Mouse (Mus musculus) heart, embryonic 11.5 days (tissue): ENCODE measurements around the gene Plpp7. TPM values are rescaled to one million over a fixed set of nuclear protein-coding genes. Genes with fewer than 3 reads are reported as not detected.
A peak's percentile ranks its signal among the peaks of the same experiment; 100 is the strongest.

Experiments used
- ATAC-seq: fragments of 200-750 bp; cut with Nextera tagmentation; replicated peaks from 2 replicates; pipeline ENCODE4 v1.8.0; 2017; ENCODE audit warnings: moderate library complexity; ENCODE audit not compliant: insufficient number of reproducible peaks, low FRiP score, low TSS enrichment
- H3K27ac ChIP-seq: fragments of 300-500 bp; sonication (generic); 2 replicates; pipeline ENCODE4 v1.5.1; 2014; ENCODE audit warnings: mild to moderate bottlenecking, low read depth, low read length
- H3K27me3 ChIP-seq: fragments of 300-500 bp; sonication (generic); 2 replicates; pipeline ENCODE4 v1.6.1; 2014; ENCODE audit warnings: mild to moderate bottlenecking, low read length, mixed read lengths; ENCODE audit not compliant: control insufficient read depth, insufficient read depth
- H3K36me3 ChIP-seq: fragments of 300-500 bp; sonication (generic); 2 replicates; pipeline ENCODE4 v1.6.1; 2014; ENCODE audit warnings: mild to moderate bottlenecking, low read length, moderate library complexity, mixed read lengths; ENCODE audit not compliant: control insufficient read depth, insufficient read depth
- H3K4me1 ChIP-seq: fragments of 300-500 bp; sonication (generic); 2 replicates; pipeline ENCODE4 v1.6.1; 2014; ENCODE audit warnings: low read length; ENCODE audit not compliant: control insufficient read depth, insufficient read depth
- H3K4me2 ChIP-seq: fragments of 300-500 bp; sonication (generic); 2 replicates; pipeline ENCODE4 v1.6.1; 2014; ENCODE audit warnings: mild to moderate bottlenecking, moderate library complexity
- H3K4me3 ChIP-seq: fragments of 300-500 bp; sonication (generic); 2 replicates; pipeline ENCODE4 v1.5.1; 2014; ENCODE audit warnings: low read depth, low read length
- H3K9ac ChIP-seq: fragments of 300-500 bp; sonication (generic); 2 replicates; pipeline ENCODE4 v1.6.1; 2014; ENCODE audit warnings: mild to moderate bottlenecking, low read depth, low read length, moderate library complexity
- H3K9me3 ChIP-seq: fragments of 300-500 bp; sonication (generic); replicated peaks from 2 replicates; pipeline ENCODE4 v1.6.1; 2016; ENCODE audit warnings: low read length; ENCODE audit not compliant: control insufficient read depth
- WGBS: fragments of 180-500 bp; shearing (Covaris S2); extraction: QIAGEN DNeasy Blood & Tissue Kit; methylation state at CpG from one replicate; pipeline ENCODE4 v1.1.7; 2014; ENCODE audit not compliant: insufficient replicate concordance; 5-methylcytosine and 5-hydroxymethylcytosine counted together
- polyA plus RNA-seq: library from polyadenylated mRNA; unstranded; fragments of >200 nt; fragmentation: Nextera tagmentation; extraction: Ambion mirVana; gene quantifications from 2 replicates; pipeline ENCODE4 v1.2.1, GENCODE M21; 2014

Gene Plpp7
- polyA plus RNA-seq, 1 experiment from 2014 or later, result 10.0 TPM

GRCm38 (mm10) chr2:32063451-32064151 lies 31.7 kb upstream of the Plpp7 start:
- Histone ChIP-seq H3K27me3 (no peaks in the 10 kb centered on the region), H3K9ac (peak overlapping the region; percentile 47), H3K4me1 (peaks cover 90% of the 10 kb centered on the region), H3K4me2 (peak overlapping the region; percentile 37), H3K9me3 (no peaks in the 10 kb centered on the region), H3K27ac (peak overlapping the region; percentile 96), H3K4me3 (no peak overlapping the region), H3K36me3 (peaks cover 4% of the 10 kb centered on the region)
- WGBS, result 41% methylated on average over 7 of the region's 7 CpGs
- 0 out of 2 replicates have a peak, but pooled peaks have one; percentile 33 for ATAC-seq

GRCm38 (mm10) chr2:32064913-32065312 lies 30.4 kb upstream of the Plpp7 start:
- peak overlapping the region; percentile 37 for H3K4me2 ChIP-seq
- H3K9ac ChIP-seq, result peak overlapping the region; percentile 47
- H3K36me3 ChIP-seq, result peaks cover 7% of the 10 kb centered on the region
- no peak overlapping the region for H3K4me3 ChIP-seq
- no peaks in the 10 kb centered on the region for H3K27me3 ChIP-seq
- 55% methylated on average over 13 of the region's 13 CpGs for WGBS
- ATAC-seq, result no peak
- H3K9me3 ChIP-seq, result no peaks in the 10 kb centered on the region
- H3K27ac ChIP-seq, result peak overlapping the region; percentile 96
- H3K4me1 ChIP-seq, result peaks cover 85% of the 10 kb centered on the region

GRCm38 (mm10) chr2:32065371-32065791 lies 29.9 kb upstream of the Plpp7 start:
- H3K9ac ChIP-seq, result peak overlapping the region; percentile 47
- no peaks in the 10 kb centered on the region for H3K9me3 ChIP-seq
- 54% methylated on average over 5 of the region's 5 CpGs for WGBS
- no peak overlapping the region for H3K4me2 ChIP-seq
- no peak overlapping the region for H3K4me3 ChIP-seq
- peaks cover 7% of the 10 kb centered on the region for H3K36me3 ChIP-seq
- ATAC-seq, result no peak
- peaks cover 82% of the 10 kb centered on the region for H3K4me1 ChIP-seq
- peak overlapping the region; percentile 96 for H3K27ac ChIP-seq
- no peaks in the 10 kb centered on the region for H3K27me3 ChIP-seq

DNA sequence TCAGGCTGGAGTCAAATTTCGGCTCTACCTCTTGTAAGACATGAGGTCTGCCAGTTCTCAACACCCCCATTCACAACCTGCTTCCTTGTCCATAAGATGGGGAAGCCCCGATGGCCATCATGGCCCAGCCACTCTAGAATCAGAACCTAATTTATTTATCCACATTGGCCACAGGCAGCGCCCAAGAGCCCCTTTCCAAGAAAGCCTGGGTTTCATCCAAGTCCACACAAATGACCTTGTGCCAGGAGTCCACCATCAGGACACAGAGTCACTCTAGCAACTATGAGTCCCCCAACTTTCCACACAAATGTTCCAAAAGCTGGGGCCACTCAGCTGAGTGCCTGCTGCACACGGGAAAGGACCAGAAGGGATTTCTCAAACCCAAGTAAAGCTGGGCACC lies 29.3 kb upstream of the Plpp7 start:
- no peaks in the 10 kb centered on the region for H3K9me3 ChIP-seq
- ATAC-seq, result no peak
- H3K36me3 ChIP-seq, result peaks cover 7% of the 10 kb centered on the region
- peaks cover 75% of the 10 kb centered on the region for H3K4me1 ChIP-seq
- H3K4me3 ChIP-seq, result no peak overlapping the region
- WGBS, result 71% methylated on average over 4 of the region's 4 CpGs
- H3K27me3 ChIP-seq, result no peaks in the 10 kb centered on the region
- H3K4me2 ChIP-seq, result no peak overlapping the region
- H3K9ac ChIP-seq, result peak overlapping the region; percentile 47; the same call in 1 of the 2 replicates
- H3K27ac ChIP-seq, result peak overlapping the region; percentile 96

GRCm38 (mm10) chr2:32068811-32069607 lies 26.3 kb upstream of the Plpp7 start:
- Histone ChIP-seq H3K27me3 (no peaks in the 10 kb centered on the region), H3K4me1 (peaks cover 46% of the 10 kb centered on the region), H3K9me3 (no peaks in the 10 kb centered on the region), H3K4me3 (no peak overlapping the region), H3K9ac (no peak overlapping the region; the same call in 1 of the 2 replicates), H3K36me3 (peaks cover 12% of the 10 kb centered on the region), H3K4me2 (peak overlapping the region; percentile 6; the same call in 1 of the 2 replicates), H3K27ac (peak overlapping the region; percentile 54; the same call in 1 of the 2 replicates)
- 56% methylated on average over 31 of the region's 31 CpGs for WGBS
- no peak for ATAC-seq

DNA sequence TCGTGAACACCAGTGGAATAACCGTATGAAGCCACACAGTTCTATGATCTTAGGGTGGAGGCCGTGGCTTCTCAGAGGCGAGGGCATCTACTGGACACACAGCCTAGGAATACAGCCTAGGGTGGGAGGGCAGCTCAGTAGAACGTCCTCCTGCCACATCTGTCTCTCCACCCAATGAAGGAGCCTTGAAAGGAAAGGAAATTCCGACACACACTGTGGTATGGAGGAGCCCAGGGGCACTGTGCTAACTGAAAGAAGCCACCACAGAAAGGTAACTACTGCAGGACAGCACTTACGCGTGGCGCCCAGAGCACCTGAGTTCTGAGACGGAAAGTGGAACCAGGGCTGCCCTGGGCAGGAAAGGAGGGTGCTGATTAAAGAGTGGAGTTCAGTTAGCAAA lies 24.6 kb upstream of the Plpp7 start:
- no peak overlapping the region for H3K27ac ChIP-seq

GRCm38 (mm10) chr2:32074404-32074803 lies 20.9 kb upstream of the Plpp7 start:
- no peak overlapping the region; the same call in 1 of the 2 replicates for H3K4me2 ChIP-seq
- H3K27me3 ChIP-seq, result no peaks in the 10 kb centered on the region
- no peak for ATAC-seq
- no peak overlapping the region for H3K4me3 ChIP-seq
- WGBS, result 70% methylated on average over 8 of the region's 8 CpGs
- H3K36me3 ChIP-seq, result 0 out of 2 replicates have a peak, but pooled peaks cover 4% of the 10 kb centered on the region
- H3K27ac ChIP-seq, result no peak overlapping the region; the same call in 1 of the 2 replicates
- no peaks in the 10 kb centered on the region for H3K9me3 ChIP-seq
- peaks cover 35% of the 10 kb centered on the region for H3K4me1 ChIP-seq
- no peak overlapping the region; the same call in 1 of the 2 replicates for H3K9ac ChIP-seq

More for the DNA sequence above, 24.6 kb upstream of the Plpp7 start:
- Histone ChIP-seq H3K4me1 (peaks cover 42% of the 10 kb centered on the region), H3K27me3 (no peaks in the 10 kb centered on the region), H3K4me2 (no peak overlapping the region), H3K9me3 (no peaks in the 10 kb centered on the region), H3K9ac (no peak overlapping the region), H3K4me3 (no peak overlapping the region), H3K36me3 (peaks cover 10% of the 10 kb centered on the region)
- ATAC-seq, result no peak
- 90% methylated on average over 10 of the region's 10 CpGs for WGBS

GRCm38 (mm10) chr2:32075368-32075767 lies 20.0 kb upstream of the Plpp7 start:
- peaks cover 43% of the 10 kb centered on the region for H3K4me1 ChIP-seq
- 0 out of 2 replicates have a peak, but pooled peaks cover 4% of the 10 kb centered on the region for H3K36me3 ChIP-seq
- H3K4me3 ChIP-seq, result no peak overlapping the region
- 72% methylated on average over 7 of the region's 7 CpGs for WGBS
- H3K4me2 ChIP-seq, result 0 out of 2 replicates have a peak overlapping the region, but pooled peaks have one; percentile 24
- ATAC-seq, result no peak
- no peaks in the 10 kb centered on the region for H3K9me3 ChIP-seq
- H3K9ac ChIP-seq, result peak overlapping the region; percentile 58; the same call in 1 of the 2 replicates
- H3K27ac ChIP-seq, result no peak overlapping the region; the same call in 1 of the 2 replicates
- H3K27me3 ChIP-seq, result no peaks in the 10 kb centered on the region
